10 mouse cellular contexts compared by ENCODE assay signal in the genomic region with DNA sequence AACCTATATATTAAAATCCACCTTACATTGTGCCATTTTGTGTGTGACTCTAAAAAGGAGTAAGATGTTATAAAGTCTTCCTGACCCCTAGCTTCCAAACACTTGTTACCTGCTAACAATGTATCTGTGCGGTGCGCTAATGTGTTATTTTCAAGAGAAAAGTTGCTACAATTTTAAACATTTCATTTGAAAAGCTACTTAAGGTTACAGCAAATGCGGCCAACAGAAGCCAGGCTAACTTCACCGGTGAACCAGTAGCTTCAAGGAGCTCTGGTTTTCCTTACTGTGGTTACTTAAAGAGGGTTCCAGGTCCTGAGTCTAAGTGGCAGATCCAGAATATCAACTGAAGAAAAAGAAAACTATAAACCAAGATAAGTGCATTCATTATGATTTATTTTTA. TPM values are rescaled to one million over a fixed set of nuclear protein-coding genes. Genes with fewer than 3 reads are reported as not detected.
DNase-seq lines count a peak whose midpoint lies in the region; ATAC-seq and TF ChIP-seq lines count a peak whose summit lies in the region.
"Had no signal": no experiment of that assay in that cellular context is flagged by ENCODE, and none has a peak within 500 bp of the region (broad histone marks: within the 10 kb centered on the region; RNA-seq: fewer than 3 reads in every experiment).

No protein-coding gene starts in this region.

- no peaks in the 10 kb centered on the region for H3K9me3 ChIP-seq in lung, embryonic 14.5 days (ENCODE audit: low read depth, low read length)
- no peaks in the 10 kb centered on the region for H3K9me3 ChIP-seq in hindbrain, postnatal 0 days (ENCODE audit: low read length)
- no peaks in the 10 kb centered on the region for H3K9me3 ChIP-seq in midbrain, postnatal 0 days (ENCODE audit: low read length)

- H3K27ac ChIP-seq in lung, embryonic 14.5 days (ENCODE audit: low read depth): no peak overlapping the region
- no peak overlapping the region for H3K27ac ChIP-seq in hindbrain, postnatal 0 days
- H3K27ac ChIP-seq in midbrain, postnatal 0 days (ENCODE audit: low read depth, low read length): no peak overlapping the region

- peak overlapping the region; percentile 88; the same call in 1 of the 2 replicates for H3K4me3 ChIP-seq in lung, embryonic 14.5 days (ENCODE audit: low read depth, low read length)
- no peak overlapping the region for H3K4me3 ChIP-seq in hindbrain, postnatal 0 days (ENCODE audit: low read length)
- H3K4me3 ChIP-seq in midbrain, postnatal 0 days (ENCODE audit: low read depth, low read length): peak overlapping the region; percentile 97; the same call in 1 of the 2 replicates

- peaks cover 12% of the 10 kb centered on the region; the same call in 1 of the 2 replicates for H3K4me1 ChIP-seq in lung, embryonic 14.5 days (ENCODE audit: insufficient read depth)
- 0 out of 2 replicates have a peak, but pooled peaks cover 10% of the 10 kb centered on the region for H3K4me1 ChIP-seq in hindbrain, postnatal 0 days (ENCODE audit: insufficient read depth, low read length)
- H3K4me1 ChIP-seq in midbrain, postnatal 0 days (ENCODE audit: insufficient read depth, low read length): peaks cover 9% of the 10 kb centered on the region; the same call in 1 of the 2 replicates

- no peak for TF ChIP-seq CTCF in lung, embryonic 14.5 days (IDR thresholded peaks at IDR 0.05; ENCODE audit: low read depth)
- no peak for TF ChIP-seq CTCF in hindbrain, postnatal 0 days (IDR thresholded peaks at IDR 0.05; ENCODE audit: low read depth)
- TF ChIP-seq CTCF in midbrain, postnatal 0 days (IDR thresholded peaks at IDR 0.05): no peak

- peak; percentile 58 for DNase-seq in heart, adult 11 months
- no peak for DNase-seq in heart, adult 8-10 months (ENCODE audit: low spot score)
- DNase-seq in lung, embryonic 14.5 days: no peak
- no peak for DNase-seq in lung, adult 18-20 months
- no peak for DNase-seq in hindbrain, postnatal 0 days (ENCODE audit: low spot score)
- no peak for DNase-seq in midbrain, postnatal 0 days (ENCODE audit: low spot score)
- no peak for DNase-seq in T-cell, adult 2 months (ENCODE audit: low spot score)
- DNase-seq in urinary bladder, adult 18-20 months (ENCODE audit: low spot score in 2 of 2): no peak
- DNase-seq: kidney, adult 18-20 months; thymus, adult 18-20 months had no signal

- no peak for ATAC-seq in lung, embryonic 14.5 days (ENCODE audit: insufficient read depth)
- no peak for ATAC-seq in hindbrain, postnatal 0 days
- no peak for ATAC-seq in midbrain, postnatal 0 days (ENCODE audit: low FRiP score)

- H3K27me3 ChIP-seq in lung, embryonic 14.5 days (ENCODE audit: insufficient read depth, low read length): no peaks in the 10 kb centered on the region
- no peaks in the 10 kb centered on the region for H3K27me3 ChIP-seq in hindbrain, postnatal 0 days (ENCODE audit: insufficient read depth, low read length)
- no peaks in the 10 kb centered on the region for H3K27me3 ChIP-seq in midbrain, postnatal 0 days (ENCODE audit: insufficient read depth, low read length)

- 91% methylated on average over 4 of the region's 4 CpGs for WGBS in lung, embryonic 14.5 days
- WGBS in hindbrain, postnatal 0 days: 93% methylated on average over 4 of the region's 4 CpGs
- 93% methylated on average over 4 of the region's 4 CpGs for WGBS in midbrain, postnatal 0 days

- H3K9ac ChIP-seq in lung, embryonic 14.5 days: no peak overlapping the region
- no peak overlapping the region for H3K9ac ChIP-seq in hindbrain, postnatal 0 days (replicated peaks; ENCODE audit: low read length)
- H3K9ac ChIP-seq in midbrain, postnatal 0 days (replicated peaks; ENCODE audit: low read length, poor library complexity, severe bottlenecking): no peak overlapping the region

- peak overlapping the region; percentile 90 for H3K4me2 ChIP-seq in lung, embryonic 14.5 days
- peak overlapping the region; percentile 77 for H3K4me2 ChIP-seq in hindbrain, postnatal 0 days (ENCODE audit: low read depth, low read length)
- H3K4me2 ChIP-seq in midbrain, postnatal 0 days (ENCODE audit: low read depth, low read length, poor library complexity, severe bottlenecking): 0 out of 2 replicates have a peak overlapping the region, but pooled peaks have one; percentile 69

- H3K36me3 ChIP-seq in lung, embryonic 14.5 days (ENCODE audit: insufficient read depth): no peaks in the 10 kb centered on the region
- no peaks in the 10 kb centered on the region for H3K36me3 ChIP-seq in hindbrain, postnatal 0 days (ENCODE audit: insufficient read depth, low read length)
- H3K36me3 ChIP-seq in midbrain, postnatal 0 days (ENCODE audit: insufficient read depth, low read length): no peaks in the 10 kb centered on the region

RNA-seq across cellular contexts. Expression of a gene that starts 1.2 kb away (rescaled TPM):
- total RNA-seq in heart, adult 8-10 months (2022): 10 to 100 TPM; 20.0 to 24.9 (median 21.8) TPM
- 32.3 and 33.4 TPM in 2 replicates for polyA plus RNA-seq in lung, embryonic 14.5 days (2014; fragmentation: Nextera tagmentation; extraction: Ambion mirVana)
- 63.4 and 80.7 TPM in 2 replicates for total RNA-seq in hindbrain, postnatal 0 days (2014; rRNA removed)
- 30.8 and 31.8 TPM in 2 replicates for polyA plus RNA-seq in hindbrain, postnatal 0 days (2015; fragmentation: Nextera tagmentation; extraction: Ambion mirVana)
- total RNA-seq in midbrain, postnatal 0 days (2014; rRNA removed): 64.5 and 77.1 TPM in 2 replicates
- 29.0 and 33.5 TPM in 2 replicates for polyA plus RNA-seq in midbrain, postnatal 0 days (2015; fragmentation: Nextera tagmentation; extraction: Ambion mirVana)
